Mouse (Mus musculus) embryonic fibroblast, embryonic 13.5 days (primary cell): Measurements from ENCODE around the gene Gapvd1.

ENCODE experiments used
- CTCF ChIP-seq: IDR thresholded peaks from 2 replicates; pipeline ENCODE4 v1.5.1; 2011; ENCODE audit warnings: mild to moderate bottlenecking, control low read depth, low read length, moderate library complexity, borderline replicate concordance; ENCODE audit not compliant: insufficient read depth
- POLR2A ChIP-seq: IDR thresholded peaks from 2 replicates; pipeline ENCODE4 v1.6.1; 2011; ENCODE audit warnings: low read depth, mild to moderate bottlenecking, control low read depth, low read length, moderate library complexity

DNA sequence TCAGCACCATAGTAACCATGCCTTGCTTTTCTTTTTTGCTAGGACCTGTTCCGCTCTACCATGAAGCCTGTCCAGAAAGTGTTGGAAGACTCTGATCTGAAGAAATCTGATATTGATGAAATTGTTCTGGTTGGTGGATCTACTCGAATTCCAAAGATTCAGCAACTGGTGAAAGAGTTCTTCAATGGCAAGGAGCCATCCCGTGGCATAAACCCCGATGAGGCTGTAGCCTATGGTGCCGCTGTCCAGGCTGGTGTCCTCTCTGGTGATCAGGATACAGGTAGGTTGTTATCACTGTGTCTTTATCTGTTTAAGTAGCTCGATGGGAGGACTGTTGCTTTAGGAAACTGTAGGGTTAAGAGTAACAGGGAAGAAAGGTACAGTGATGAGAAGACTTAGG lies 19.5 kb upstream of the Gapvd1 start:
- TF ChIP-seq CTCF (no peak), POLR2A (no peak)
